Mouse (Mus musculus) kidney, adult 2 months (tissue): Measurements from ENCODE around the gene Ica1.

Experiments used
- CTCF ChIP-seq: fragments of 200-500 bp; conservative IDR thresholded peaks from 2 replicates; pipeline ENCODE4 v1.5.1; 2011; ENCODE audit warnings: low read depth, mild to moderate bottlenecking, control low read depth, low read length, moderate library complexity, mixed read lengths; ENCODE audit not compliant: insufficient read depth, insufficient read length
- POLR2A ChIP-seq: fragments of 200-500 bp; IDR thresholded peaks from one replicate; pipeline ENCODE4 v1.6.1; 2011; ENCODE audit warnings: low read depth, low read length, control low read depth

GRCm38 (mm10) chr6:8736493-8736820, 41.8 kb downstream of the Ica1 start:
- TF ChIP-seq CTCF (no peak), POLR2A (no peak)
